Mouse (Mus musculus) testis, postnatal 10 days (tissue): ENCODE results near the gene Ribc2.

Experiments used
- DNase-seq: peaks from one replicate; pipeline ENCODE4 v3.0.0; 2021; ENCODE audit warnings: low spot score

The Ribc2 gene

DNA sequence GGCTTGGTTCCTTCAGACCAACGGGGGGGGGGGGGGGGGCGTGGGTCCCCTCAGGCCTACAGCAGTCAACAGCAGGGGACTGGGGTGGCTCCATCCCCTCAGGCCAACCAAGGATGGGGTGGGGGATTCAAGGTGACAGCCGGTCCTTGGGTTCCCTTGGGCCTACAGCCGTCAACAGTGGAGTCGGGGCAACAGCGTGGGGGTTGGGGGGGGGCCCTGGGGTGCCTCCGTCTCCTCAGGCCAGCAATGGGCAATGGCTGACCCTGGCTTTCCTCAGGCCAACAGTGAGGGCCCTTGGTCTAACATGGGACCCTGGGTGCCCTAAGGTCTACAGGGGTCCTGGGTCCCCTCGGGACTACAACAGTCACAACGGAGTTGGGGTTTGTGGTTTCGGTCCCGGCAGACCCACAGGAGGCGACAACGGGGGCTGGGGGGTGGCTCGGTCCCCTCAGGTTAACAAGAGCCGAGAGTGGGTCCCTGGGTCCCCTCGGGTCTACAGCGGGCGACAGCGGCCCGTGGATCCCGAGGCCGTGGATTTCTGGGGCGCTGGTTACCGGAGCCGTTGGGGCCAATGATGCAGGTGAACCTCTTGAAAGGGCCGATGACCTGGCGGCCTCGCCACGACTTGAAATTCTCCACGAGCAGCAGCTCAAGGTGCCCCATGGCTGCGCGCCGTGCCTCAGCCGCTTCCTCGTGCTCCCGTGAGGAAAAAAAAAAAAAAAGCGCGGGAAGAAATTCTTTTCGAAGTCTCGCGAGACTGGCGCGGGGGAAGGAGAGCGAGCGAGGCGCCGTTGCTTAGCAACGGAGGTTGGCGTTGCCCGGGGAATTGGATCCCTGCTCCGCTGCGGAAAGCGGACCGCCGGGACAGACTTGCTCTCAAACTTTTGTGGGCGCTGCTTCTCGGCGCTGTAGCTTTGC lies at the start of gene Ribc2, which contains the start of gene Smc1b:
Gene Ribc2, plus strand, starts transcription at position 804 of the 918 bp plus-strand sequence.
Gene Smc1b, minus strand, starts transcription at position 690 of the 918 bp plus-strand sequence.
- peak; percentile 88 for DNase-seq

DNA sequence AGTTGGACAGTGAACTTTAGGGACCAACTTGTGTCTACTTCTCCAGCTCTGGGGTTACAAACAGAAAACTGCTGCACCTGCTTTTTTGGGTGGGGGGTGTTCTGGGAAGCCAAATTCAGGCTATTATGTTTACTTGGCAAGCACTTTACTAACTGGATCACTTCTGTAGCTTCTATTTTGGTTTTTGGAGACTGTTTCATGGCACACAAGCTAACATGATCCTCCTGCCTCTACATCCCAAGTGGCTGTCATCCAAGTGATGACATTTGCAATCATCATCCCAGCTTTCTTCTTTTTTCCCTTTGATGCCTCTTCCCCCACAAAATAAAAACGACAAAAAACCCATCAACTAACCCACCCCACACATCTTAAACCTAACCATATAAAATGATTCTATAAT lies 46.2 kb upstream of the Ribc2 start:
- DNase-seq: no peak

- no peak for DNase-seq
Measured at GRCm38 (mm10) chr15:85132193-85132520, 279 bp downstream of the Ribc2 start.

DNA sequence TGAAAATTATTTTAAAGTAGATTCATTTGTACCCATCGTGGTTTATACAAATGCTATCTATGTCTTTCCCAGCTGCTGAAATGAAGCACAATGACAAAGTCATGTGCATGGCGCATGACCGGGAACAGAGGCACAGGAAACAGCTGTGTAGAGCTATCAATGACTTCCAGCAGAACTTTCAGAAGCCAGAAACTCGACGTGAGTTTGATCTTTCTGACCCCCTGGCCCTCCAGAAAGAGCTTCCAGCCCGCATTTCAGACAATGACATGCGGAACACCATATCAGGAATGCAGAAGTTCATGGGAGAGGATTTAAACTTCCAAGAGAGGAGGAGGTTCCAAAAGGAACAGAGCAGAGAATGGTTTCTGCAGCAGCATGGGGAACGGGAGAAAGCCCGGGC lies 3.3 kb downstream of the Ribc2 start:
- DNase-seq: no peak

- peak; percentile 33 for DNase-seq
Measured at GRCm38 (mm10) chr15:85141290-85141689, 9.4 kb downstream of the Ribc2 start.

DNA sequence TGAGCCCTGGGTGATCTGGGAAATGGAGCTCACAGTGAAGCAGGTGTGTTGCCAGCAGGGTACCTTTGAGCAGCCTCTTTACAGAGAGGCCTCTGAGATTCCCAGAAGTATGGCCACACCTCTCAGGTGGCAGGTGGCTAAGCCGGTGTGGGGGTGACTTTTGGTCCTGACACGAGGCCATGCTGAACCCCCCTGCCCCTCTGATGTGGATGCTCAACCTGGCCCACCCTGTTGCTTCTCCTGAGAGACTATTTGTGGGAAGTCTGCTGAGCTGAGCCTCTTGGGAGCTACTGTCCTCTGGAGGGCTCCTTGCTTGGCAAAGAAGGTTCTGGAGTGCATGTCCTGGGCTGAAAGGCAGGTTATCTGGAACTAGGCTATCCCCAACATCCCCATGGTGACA lies 10.6 kb downstream of the Ribc2 start:
- peak; percentile 32 for DNase-seq

DNA sequence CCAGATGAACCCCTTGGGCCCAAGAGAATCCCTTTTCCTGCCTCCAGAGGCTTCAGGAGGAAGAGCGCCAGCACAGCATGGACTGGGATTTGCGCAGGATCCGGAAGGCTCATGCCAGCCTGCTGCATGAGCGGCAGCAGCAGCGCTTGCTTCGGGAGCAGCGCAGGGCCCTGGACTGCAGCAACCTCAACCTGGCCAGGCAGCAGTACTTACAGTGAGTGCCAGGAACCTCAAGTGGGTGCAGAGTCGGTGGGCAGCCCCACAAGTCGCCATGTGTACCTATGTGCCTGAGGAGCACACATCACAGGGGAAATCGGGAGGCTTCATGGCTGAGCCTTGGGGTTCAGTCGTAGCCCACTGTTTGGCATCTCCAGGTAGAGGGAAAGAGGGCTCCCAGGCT lies 11.3 kb downstream of the Ribc2 start:
- DNase-seq: no peak

DNA sequence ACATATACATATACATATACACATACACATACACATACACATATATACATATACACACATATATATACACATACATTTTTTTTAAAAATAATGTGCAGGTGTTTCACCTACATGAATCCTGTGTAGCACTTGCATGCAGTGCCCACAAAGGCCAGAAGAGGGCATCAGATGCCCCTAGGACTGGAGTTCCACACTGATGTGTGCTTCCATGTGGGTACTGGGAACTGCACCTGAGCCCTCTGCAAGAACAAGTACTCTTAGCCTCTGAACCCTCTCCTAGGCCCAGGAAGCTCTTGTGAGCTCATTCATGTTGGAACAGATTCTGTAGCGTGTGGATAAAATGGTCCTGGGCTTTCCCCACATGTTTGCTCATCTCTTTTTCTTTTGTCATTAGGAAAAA lies 11.9 kb downstream of the Ribc2 start:
- DNase-seq: peak; percentile 38

- DNase-seq: peak; percentile 13
Measured at GRCm38 (mm10) chr15:85144249-85144648, 12.4 kb downstream of the Ribc2 start.

DNA sequence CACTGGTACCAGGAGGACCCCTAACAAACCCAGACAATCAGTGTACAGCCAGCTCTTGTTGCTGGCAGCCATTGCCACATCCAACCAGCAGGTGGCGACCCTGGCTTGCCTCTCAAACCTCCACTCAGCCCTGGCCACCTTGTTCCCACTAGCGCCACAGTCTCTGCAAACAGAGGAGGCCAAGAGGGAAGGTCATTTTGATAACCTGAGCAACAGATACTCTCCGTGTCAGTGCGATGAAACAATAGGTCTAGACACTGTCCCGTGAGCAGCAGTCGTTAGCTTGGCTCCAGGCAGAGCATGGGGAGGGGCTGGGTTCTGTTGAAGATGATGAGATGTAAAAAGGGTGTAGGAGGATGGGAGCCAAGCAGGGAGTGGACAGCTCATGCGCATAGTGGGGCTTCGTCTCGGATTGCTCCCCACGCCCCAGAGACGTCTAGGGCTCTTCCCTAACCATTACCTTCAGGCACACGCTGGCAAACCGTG lies 19.6 kb downstream of the Ribc2 start:
- DNase-seq: peak; percentile 88

- no peak for DNase-seq
Measured at GRCm38 (mm10) chr15:85152577-85152976, 20.7 kb downstream of the Ribc2 start.

GRCm38 (mm10) chr15:85154091-85154490 lies 22.2 kb downstream of the Ribc2 start:
- no peak for DNase-seq

GRCm38 (mm10) chr15:85156198-85156597 lies 24.3 kb downstream of the Ribc2 start:
- DNase-seq: no peak

GRCm38 (mm10) chr15:85161416-85161815 lies 29.5 kb downstream of the Ribc2 start:
- DNase-seq: no peak

DNA sequence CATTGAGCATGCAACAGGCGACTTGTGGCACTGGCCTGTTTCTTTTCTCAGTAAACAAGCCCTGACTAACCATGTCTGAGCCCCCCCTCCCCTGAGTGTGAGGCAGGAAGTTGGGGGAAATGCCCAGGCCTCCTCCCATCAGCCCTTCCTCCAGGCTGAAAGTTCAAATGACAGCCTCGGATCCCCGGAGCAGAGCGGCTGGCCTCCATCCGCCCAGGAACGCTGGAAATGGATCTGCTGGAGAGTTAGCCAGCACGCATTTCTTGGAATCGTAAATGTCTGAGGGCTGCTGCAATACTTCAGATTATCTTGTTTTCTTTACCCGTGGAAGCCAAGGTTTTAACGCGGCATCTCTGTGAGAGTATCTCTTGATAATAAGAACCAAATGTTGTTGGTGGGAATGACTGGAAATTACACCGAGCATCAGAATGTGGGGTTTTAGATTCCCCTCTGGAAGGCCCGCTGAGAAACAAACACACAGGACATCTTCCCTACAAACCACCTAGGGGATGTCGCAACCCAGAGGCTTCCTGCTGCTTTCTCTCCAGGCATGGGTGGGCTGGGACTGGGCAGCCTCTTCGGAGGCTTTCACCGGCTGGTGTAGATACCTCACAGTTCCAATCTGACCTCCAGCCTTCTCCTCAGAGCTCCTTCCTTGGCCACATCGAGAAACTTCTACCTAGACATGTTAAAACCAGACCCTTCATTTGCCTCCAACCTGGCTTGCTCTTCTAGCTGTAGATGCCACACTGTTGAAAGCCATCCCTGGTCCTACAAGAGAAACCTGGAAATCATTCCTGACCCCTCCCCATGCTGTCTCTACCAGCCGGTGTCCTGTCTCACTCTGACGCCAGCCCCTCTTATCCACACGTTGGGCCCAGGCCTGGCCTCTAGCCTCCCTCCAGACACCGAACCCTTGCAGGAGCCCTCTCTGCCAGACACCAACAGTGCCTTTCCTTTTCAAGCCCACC lies 31.1 kb downstream of the Ribc2 start:
- no peak for DNase-seq

GRCm38 (mm10) chr15:85166433-85166933 lies 34.6 kb downstream of the Ribc2 start:
- DNase-seq: no peak

DNA sequence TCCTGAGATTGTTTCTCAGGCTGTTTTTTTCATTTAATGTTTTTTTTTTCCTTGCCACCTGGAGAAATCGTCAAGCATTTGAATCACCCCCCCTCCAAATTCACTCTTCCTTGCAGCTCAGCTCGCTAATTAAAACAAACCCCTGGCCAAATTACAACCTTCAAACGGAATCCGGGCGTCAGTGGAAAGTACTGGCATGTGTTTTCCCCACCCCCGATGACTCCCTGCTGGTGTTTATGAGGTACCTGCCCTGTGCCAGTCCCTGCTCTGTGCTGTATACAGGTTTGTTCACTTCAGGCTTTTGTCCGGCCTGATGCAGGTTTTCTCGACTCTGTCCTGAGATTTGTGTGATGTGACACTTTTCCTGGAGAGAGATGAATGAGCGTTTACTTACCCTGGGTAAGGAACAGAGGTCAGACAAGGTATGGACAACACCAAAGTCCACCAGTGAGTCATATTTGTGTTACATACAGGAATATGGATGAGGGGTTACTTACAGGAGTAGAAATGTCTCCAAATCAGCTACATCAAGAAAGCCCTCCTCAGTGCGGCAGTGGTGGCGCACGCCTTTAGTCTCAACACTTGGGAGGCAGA lies 35.3 kb downstream of the Ribc2 start:
- DNase-seq: no peak

- DNase-seq: no peak
Measured at GRCm38 (mm10) chr15:85172054-85172453, 40.2 kb downstream of the Ribc2 start.

DNA sequence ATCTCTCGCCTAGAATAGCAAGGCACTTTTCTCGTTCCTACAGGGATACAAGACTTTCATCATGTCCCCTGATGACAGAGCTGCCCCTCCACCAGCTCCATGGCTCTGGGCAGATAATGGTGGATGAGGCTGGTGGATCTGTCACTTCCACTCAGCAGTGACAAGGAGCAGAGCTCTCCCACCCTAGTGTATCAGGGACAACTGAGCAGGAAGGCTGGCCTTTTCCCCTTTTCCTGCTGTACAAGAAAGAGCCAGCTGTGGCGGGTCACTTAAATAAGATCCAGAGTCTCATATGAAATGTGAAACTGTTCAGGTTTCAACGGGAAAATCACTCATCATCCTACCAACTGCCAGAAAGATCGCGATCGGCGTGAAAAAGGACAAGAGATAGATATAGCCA lies 41.5 kb downstream of the Ribc2 start:
- DNase-seq: no peak

- DNase-seq: no peak
Measured at GRCm38 (mm10) chr15:85174060-85174459, 42.2 kb downstream of the Ribc2 start.

DNA sequence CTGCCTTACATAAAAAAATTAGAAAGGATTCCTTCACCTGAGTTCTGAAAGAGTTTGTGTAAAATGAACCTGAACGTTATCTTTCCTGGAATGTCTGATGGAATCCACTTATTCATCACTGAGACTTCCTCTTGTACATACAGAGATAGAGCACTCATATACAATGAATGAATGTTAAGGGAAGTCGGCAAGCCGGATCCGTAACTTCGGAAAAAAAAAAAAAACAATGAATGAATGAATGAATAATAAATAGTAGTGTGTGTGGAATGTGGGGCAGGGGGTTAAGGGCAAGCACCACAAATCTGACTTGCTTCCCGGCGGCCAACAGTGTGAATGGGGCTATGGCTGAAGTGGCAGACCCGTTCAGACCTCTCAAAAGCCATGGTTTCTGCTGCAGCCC lies 45.7 kb downstream of the Ribc2 start:
- DNase-seq: peak; percentile 89

- DNase-seq: no peak
Measured at GRCm38 (mm10) chr15:85178172-85178571, 46.3 kb downstream of the Ribc2 start.
